Mouse (Mus musculus): ENCODE measurements at regions not wholly inside any gene's neighbourhood (a gene's known extent, or its start where the extent isn't known, plus 50 kb on each side); places are given as distances from the start of the nearest gene placed in this dataset.

- DNase-seq (ENCODE audit: low spot score) = no peak
These were observed 603.4 kb downstream of the Epha4 start for GRCm38 (mm10) chr1:76911472-76911871.

DNA sequence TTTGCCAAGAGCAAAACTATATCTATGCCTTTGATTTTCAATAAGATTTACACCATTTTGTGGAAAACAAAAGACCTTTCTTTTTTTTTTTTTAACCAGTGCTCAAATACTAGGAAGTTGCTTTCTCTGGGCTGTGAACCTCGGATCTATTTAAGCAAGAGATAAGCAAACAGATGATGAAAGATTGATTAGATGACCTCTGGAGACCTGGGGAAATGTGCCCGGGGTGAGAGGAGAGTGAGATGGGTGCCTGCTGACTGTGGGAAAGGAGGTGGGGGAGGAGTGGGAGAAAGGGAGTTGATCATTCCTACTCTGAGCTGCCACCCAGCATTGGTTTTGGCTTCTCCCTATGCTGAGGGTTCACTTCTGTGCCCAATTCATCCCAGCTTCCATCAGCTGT is 595.3 kb downstream of the Epha4 start:
- no peak for DNase-seq (ENCODE audit: low spot score)

- DNase-seq (ENCODE audit: low spot score) = no peak
These were observed 594.3 kb downstream of the Epha4 start for GRCm38 (mm10) chr1:76920634-76921033.

- DNase-seq (ENCODE audit: low spot score) = no peak
These were observed 587.8 kb downstream of the Epha4 start for GRCm38 (mm10) chr1:76927041-76927440.

- DNase-seq (ENCODE audit: low spot score) = no peak
These were observed 586.9 kb downstream of the Epha4 start for GRCm38 (mm10) chr1:76928035-76928434.

GRCm38 (mm10) chr1:76933460-76933859 is 581.4 kb downstream of the Epha4 start:
- no peak for DNase-seq (ENCODE audit: low spot score)

GRCm38 (mm10) chr1:76942730-76943129 is 572.2 kb downstream of the Epha4 start:
- peak; percentile 11 for DNase-seq (ENCODE audit: low spot score)

DNA sequence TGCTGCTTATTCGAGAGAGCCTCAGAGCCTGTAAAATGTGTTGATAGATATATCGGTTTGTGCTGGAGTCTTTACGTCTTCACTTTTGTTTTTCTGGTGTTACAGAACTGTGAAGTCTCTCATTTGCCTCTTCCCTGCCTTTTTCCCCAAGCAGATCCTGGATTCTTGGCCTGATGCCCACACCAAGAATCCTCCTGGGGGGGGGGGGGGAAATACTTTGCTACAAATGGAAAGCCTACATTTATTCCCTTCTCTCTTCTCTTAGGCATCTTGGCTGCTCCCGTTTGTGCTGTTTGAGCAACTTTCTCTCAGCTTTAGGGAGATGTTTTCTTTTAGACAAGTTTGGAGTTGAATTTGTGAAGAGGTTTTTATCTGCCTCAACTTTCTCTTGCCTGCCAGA is 570.8 kb downstream of the Epha4 start:
- no peak for DNase-seq (ENCODE audit: low spot score)

DNA sequence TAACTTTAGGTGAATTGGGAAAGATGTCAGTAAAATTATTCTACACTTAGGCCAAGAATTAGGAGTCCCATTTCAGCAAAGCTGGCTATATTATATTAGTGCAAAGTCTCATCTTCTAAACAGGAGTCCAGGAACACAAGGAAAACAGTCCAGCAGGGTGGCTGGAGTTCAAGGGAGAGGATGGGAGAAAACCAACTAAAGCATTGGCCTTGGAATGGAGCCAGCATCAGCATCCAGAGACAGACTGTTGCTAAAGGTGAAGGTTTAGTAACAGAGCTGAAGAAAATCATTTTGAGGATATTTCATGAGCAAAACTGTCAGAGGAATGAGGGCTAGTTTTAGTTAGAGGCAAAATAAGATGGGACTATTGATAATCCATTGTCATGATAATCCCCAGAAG is 559.9 kb downstream of the Epha4 start:
- DNase-seq (ENCODE audit: low spot score) = no peak

DNA sequence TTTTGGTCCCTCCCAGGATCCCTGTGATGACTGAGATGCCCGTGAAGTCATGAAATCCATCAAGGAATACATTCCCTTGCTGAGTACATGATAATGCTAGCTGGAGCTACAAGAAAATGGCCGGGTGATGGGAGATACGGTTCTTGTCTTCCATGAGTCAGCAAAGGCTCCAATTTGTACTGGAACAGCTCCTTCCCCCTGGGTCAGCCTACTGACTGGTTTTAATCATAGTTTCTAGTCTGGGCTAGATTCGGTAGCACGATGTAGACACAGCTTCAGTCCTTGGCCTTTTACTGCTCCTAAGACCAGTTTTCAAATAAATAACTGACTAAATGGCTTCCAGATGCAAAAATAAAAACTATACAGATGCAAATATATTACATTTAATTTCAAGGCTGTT is 557.5 kb downstream of the Epha4 start:
- no peak for DNase-seq (ENCODE audit: low spot score)

DNA sequence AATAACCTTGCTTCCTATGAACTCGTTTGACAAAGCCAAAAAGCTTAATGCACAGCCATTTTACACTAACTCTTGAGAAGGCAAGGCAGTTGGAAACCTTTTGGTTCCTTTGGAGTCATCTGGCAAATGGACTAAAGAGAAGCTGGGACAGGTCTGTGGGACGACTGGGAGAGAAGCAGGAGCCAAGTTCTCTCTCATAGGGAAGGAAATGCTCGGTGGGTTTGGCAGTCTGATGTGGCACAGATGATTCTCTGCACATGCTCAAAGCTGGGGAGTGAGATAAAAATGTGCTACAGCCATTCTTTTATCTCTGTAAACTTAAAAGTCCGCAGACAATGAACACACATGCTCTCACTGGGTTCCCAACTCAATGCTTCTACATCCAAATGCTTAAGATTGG is 556.2 kb downstream of the Epha4 start:
- DNase-seq (ENCODE audit: low spot score) = no peak

DNA sequence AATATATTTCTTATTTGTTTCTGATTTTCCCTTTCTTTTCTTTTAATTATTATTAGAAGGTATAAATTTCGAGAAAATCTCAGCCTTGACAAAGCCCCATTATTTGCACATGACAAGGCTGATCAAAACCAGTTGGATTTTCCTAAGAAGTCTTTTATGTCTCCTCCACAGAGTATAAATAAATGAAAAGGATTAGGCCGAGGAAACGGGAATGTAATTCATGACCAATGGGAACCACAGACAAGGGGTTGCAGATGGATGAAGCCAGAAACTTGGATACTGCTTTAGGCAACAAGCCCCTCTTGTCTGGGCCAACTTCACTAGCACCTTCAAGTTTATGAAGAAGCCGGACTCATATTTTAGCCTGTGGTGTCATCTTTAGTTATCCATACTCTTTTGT is 542.4 kb downstream of the Epha4 start:
- no peak for DNase-seq (ENCODE audit: low spot score)

DNA sequence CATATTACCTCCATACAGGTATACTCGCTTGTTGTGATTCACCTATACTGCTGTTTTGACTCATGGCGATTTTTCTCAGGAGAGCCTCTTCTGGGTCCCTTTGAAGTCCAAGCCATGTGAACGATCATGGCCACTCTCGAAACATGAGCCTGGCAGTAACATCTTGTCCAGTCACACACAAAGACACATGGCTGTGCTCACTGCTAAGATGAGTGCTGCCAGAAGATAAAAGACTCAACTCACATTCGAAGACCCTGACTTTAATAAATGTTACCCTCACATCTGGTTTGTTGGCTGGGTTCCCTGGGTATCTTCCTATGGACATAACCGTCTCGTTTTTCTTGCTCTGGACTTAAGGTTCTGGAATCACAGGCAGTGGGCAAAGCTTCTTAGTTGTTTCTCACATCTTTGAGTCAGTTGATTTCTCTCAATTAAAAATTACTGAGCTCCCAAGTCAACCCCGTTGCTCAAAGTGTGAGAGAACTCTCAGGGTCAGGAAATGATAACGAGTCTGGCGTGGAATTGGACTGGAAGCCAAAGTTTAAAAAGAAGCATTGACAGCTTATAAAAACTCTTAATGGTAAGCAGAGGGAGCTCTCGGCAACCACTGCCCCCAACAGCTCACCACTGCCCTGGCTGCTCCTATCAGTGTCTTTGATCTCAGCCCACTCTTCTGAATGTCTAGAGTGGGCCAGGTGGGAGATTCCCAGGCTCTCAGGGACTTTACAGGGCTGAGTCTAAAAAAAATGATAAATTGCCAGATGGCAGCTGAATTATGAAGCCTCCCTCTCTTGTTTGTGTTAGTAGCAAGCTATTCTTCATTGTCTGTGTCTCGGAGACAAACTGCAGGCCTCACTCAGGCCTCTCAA is 539.6 kb downstream of the Epha4 start:
- DNase-seq (ENCODE audit: low spot score) = peak; percentile 13

GRCm38 (mm10) chr1:76980498-76981152 is 534.3 kb downstream of the Epha4 start:
- no peak for DNase-seq (ENCODE audit: low spot score)

DNA sequence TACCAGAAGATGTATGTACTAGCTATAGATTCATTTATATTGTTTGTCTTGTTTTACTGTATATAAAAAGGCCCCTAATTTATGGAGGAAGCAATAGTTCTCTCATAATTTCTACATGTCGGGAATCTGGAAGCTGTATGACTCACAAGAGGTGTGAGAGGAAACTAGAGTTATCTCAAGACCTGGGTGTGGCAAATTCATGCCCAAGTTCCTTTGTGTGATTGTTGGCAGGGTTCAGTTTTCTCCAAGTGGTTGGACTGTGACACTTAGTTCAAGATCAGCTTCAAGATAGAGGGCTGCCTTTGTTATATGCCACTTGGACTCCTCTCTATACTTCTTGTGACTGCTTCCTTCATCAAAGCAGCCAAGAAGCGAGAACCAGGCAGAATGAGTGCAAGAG is 521.1 kb downstream of the Epha4 start:
- no peak for DNase-seq (ENCODE audit: low spot score)

DNA sequence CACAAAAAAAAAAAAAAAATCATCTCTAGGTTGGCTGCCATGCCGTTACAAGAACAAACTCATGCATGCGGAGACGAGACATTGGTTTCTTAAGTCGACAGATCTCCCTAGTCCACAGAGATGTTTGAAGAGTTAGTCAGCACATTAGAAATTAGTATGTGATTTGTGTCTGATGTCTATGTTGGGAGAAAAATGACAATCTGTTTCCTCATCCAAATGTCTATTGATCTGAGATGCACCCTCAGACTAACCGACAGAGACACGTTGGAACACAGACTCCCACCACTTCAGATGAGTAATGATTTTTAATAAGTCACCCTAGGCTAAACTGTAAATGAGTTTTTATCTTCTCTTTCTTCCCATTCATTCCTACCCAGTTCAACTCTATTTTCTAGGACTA is 506.9 kb downstream of the Epha4 start:
- DNase-seq (ENCODE audit: low spot score) = no peak

DNA sequence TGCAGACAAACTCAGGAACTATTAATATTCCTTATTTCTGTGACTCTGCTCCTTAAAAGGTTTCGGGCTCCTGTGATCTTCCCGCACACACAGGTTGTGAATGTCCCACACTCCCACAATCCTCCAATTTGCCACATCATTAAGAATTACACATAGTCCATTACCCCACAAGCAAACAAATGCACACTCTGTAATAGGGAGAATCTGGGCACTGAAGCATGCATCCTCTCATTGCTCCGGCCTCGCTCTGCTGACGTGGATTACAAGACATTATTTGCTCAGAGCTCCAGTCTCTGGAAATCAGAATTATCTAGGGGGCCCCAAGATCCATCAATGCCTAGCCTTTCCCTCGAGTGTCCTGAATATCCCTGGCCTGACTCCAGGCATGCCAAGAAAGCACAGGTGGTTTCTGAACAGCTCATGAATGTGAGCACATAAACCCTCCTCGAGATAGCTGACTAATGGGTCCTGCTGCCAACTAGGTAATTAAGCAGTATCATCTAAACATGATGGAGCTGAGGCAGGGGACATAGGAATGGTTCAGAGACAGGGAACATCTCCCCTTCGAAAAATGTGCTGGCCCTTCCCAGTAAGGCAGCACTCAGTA is 504.2 kb downstream of the Epha4 start:
- no peak for DNase-seq (ENCODE audit: low spot score)

GRCm38 (mm10) chr1:77027656-77028055 is 487.2 kb downstream of the Epha4 start:
- DNase-seq (ENCODE audit: low spot score) = no peak

GRCm38 (mm10) chr1:77028216-77028615 is 486.7 kb downstream of the Epha4 start:
- DNase-seq (ENCODE audit: low spot score) = no peak

DNA sequence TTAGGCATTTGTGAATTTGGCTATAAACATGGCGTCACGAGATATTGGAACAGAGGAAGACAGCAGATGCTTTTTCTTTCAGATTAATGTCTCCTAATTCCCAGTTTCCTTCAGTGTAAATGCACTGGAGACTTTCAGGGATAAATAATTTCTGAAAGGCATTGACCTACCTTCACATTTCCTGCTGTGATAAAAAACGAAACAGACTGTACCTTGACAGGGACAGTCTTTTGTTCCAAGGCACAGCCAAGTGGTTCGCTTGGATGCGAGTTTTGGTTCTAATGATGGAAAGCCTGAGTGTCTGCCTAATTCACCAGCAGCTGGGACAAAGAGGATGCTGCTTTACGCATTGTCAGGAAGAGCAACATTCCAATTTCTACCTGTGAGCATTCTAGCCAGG is 485.8 kb downstream of the Epha4 start:
- DNase-seq (ENCODE audit: low spot score) = no peak

- no peak for DNase-seq (ENCODE audit: low spot score)
These were observed 470.9 kb downstream of the Epha4 start for GRCm38 (mm10) chr1:77043749-77044564.

DNA sequence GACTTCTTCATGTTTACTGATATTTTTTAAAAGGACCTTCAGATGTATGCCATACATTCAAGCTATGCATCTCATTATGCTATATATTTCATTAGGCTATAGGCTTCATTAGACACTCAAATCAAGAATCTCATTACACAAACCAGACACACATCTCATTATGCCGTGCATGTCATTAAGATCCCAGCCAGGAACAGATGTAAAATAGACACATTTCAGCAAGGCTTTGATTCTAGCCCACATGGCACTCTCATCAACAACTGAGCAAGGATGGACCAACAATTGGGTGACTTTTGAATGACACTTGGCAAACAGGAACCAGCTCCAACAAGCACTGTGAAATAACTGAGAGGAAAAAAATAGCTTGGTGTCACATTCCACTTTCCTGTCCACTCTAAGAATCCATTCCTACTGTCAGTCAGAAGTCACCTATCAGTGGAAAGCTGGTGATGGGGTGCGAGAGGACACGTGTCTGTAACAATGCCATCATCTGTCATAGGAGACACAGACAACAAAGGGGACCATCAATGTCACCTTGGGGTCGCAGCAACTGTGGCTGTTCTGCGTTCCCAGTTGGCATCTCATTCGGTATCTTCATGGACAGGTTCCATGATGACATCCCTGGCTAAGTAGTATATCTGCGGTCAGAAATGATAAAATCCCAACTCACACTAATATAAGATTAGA is 466.0 kb downstream of the Epha4 start:
- DNase-seq (ENCODE audit: low spot score) = no peak

Measured in yolk sac, embryonic 10.5 days (tissue).